Mouse (Mus musculus): ENCODE measurements around the gene Syngr3. TPM values are rescaled to one million over a fixed set of nuclear protein-coding genes. Genes with fewer than 3 reads are reported as not detected.
A peak's percentile ranks its signal among the peaks of the same experiment; 100 is the strongest.

The Syngr3 gene
- polyA plus RNA-seq, 1 experiment from 2014 or later, result 27.8 TPM

GRCm38 (mm10) chr17:24695326-24696010 is 5.7 kb upstream of the Syngr3 start:
- Histone ChIP-seq H3K4me2 (peak overlapping the region; percentile 78), H3K27me3 (peaks cover 8% of the 10 kb centered on the region), H3K9ac (peak overlapping the region; percentile 85), H3K36me3 (replicated peaks) (peaks cover 26% of the 10 kb centered on the region), H3K27ac (peak overlapping the region; percentile 90), H3K4me1 (peaks cover 35% of the 10 kb centered on the region), H3K9me3 (no peaks in the 10 kb centered on the region), H3K4me3 (replicated peaks) (peak overlapping the region; percentile 83)
- WGBS, result 7% methylated on average over 51 of the region's 51 CpGs
- ATAC-seq (ENCODE audit: low FRiP score), result peak; percentile 50

- Histone ChIP-seq H3K9ac (no peak overlapping the region), H3K4me2 (no peak overlapping the region), H3K9me3 (no peaks in the 10 kb centered on the region), H3K36me3 (replicated peaks) (peaks cover 15% of the 10 kb centered on the region), H3K4me3 (replicated peaks) (no peak overlapping the region), H3K27ac (no peak overlapping the region), H3K27me3 (peaks cover 38% of the 10 kb centered on the region), H3K4me1 (peaks cover 47% of the 10 kb centered on the region)
- ATAC-seq (ENCODE audit: low FRiP score), result no peak
- WGBS, result 85% methylated on average over 5 of the region's 5 CpGs
These were observed 2.6 kb upstream of the Syngr3 start for GRCm38 (mm10) chr17:24692385-24692784.

- H3K9ac ChIP-seq, result no peak overlapping the region; the same call in 1 of the 2 replicates
- no peak overlapping the region for H3K27ac ChIP-seq
- whole genome bisulfite sequencing, result 19% methylated on average over 23 of the region's 23 CpGs
- H3K4me1 ChIP-seq, result peaks cover 33% of the 10 kb centered on the region
- H3K4me3 ChIP-seq (replicated peaks), result peak overlapping the region; percentile 30
- no peak for ATAC-seq (ENCODE audit: low FRiP score)
- peak overlapping the region; percentile 52 for H3K4me2 ChIP-seq
- no peaks in the 10 kb centered on the region for H3K9me3 ChIP-seq
- H3K36me3 ChIP-seq (replicated peaks), result peaks cover 7% of the 10 kb centered on the region
- peaks cover 52% of the 10 kb centered on the region for H3K27me3 ChIP-seq
These were observed 2.2 kb downstream of the Syngr3 start for GRCm38 (mm10) chr17:24687599-24687998.

- Histone ChIP-seq H3K36me3 (replicated peaks) (peaks cover 7% of the 10 kb centered on the region), H3K4me1 (peaks cover 33% of the 10 kb centered on the region), H3K27ac (no peak overlapping the region), H3K4me3 (replicated peaks) (peak overlapping the region; percentile 30), H3K4me2 (peak overlapping the region; percentile 52), H3K9ac (no peak overlapping the region; the same call in 1 of the 2 replicates), H3K9me3 (no peaks in the 10 kb centered on the region), H3K27me3 (peaks cover 52% of the 10 kb centered on the region)
- WGBS, result 3% methylated on average over 25 of the region's 25 CpGs
- no peak for ATAC-seq (ENCODE audit: low FRiP score)
These were observed 2.6 kb downstream of the Syngr3 start for GRCm38 (mm10) chr17:24687146-24687595.

GRCm38 (mm10) chr17:24686514-24686913 is 3.2 kb downstream of the Syngr3 start:
- WGBS, result 23% methylated on average over 16 of the region's 16 CpGs
- no peak for ATAC-seq (ENCODE audit: low FRiP score)
- no peaks in the 10 kb centered on the region for H3K9me3 ChIP-seq
- peaks cover 33% of the 10 kb centered on the region for H3K4me1 ChIP-seq
- H3K4me2 ChIP-seq, result peak overlapping the region; percentile 27; the same call in 1 of the 2 replicates
- H3K27ac ChIP-seq, result no peak overlapping the region
- H3K36me3 ChIP-seq (replicated peaks), result peaks cover 11% of the 10 kb centered on the region
- H3K27me3 ChIP-seq, result peaks cover 52% of the 10 kb centered on the region
- H3K4me3 ChIP-seq (replicated peaks), result no peak overlapping the region
- no peak overlapping the region for H3K9ac ChIP-seq

- peaks cover 6% of the 10 kb centered on the region; the same call in 1 of the 2 replicates for H3K4me1 ChIP-seq
- H3K9ac ChIP-seq, result no peak overlapping the region
- no peak for ATAC-seq (ENCODE audit: low FRiP score)
- H3K27me3 ChIP-seq, result no peaks in the 10 kb centered on the region
- no peak overlapping the region for H3K27ac ChIP-seq
- 94% methylated on average over 24 of the region's 24 CpGs for WGBS
- no peak overlapping the region for H3K4me2 ChIP-seq
- H3K9me3 ChIP-seq, result no peaks in the 10 kb centered on the region
- H3K36me3 ChIP-seq (replicated peaks), result peaks cover 62% of the 10 kb centered on the region
- no peak overlapping the region for H3K4me3 ChIP-seq (replicated peaks)
These were observed 12.2 kb downstream of the Syngr3 start for GRCm38 (mm10) chr17:24677500-24678080.

- 94% methylated on average over 5 of the region's 5 CpGs for WGBS
These were observed 12.9 kb downstream of the Syngr3 start for GRCm38 (mm10) chr17:24676877-24677276.

GRCm38 (mm10) chr17:24676187-24676586 is 13.6 kb downstream of the Syngr3 start:
- H3K9me3 ChIP-seq, result no peaks in the 10 kb centered on the region
- ATAC-seq (ENCODE audit: low FRiP score), result peak; percentile 44; the same call in 1 of the 2 replicates
- H3K36me3 ChIP-seq (replicated peaks), result peaks cover 48% of the 10 kb centered on the region
- no peak overlapping the region for H3K9ac ChIP-seq
- H3K4me1 ChIP-seq, result peaks cover 20% of the 10 kb centered on the region
- no peak overlapping the region for H3K4me2 ChIP-seq
- no peaks in the 10 kb centered on the region for H3K27me3 ChIP-seq
- no peak overlapping the region for H3K4me3 ChIP-seq (replicated peaks)
- WGBS, result 51% methylated on average over 2 of the region's 2 CpGs
- H3K27ac ChIP-seq, result no peak overlapping the region

More at GRCm38 (mm10) chr17:24676877-24677276, 12.9 kb downstream of the Syngr3 start:
- Histone ChIP-seq H3K36me3 (replicated peaks) (peaks cover 55% of the 10 kb centered on the region), H3K9me3 (no peaks in the 10 kb centered on the region), H3K27me3 (no peaks in the 10 kb centered on the region), H3K4me3 (replicated peaks) (no peak overlapping the region), H3K27ac (no peak overlapping the region), H3K9ac (no peak overlapping the region), H3K4me2 (no peak overlapping the region), H3K4me1 (peaks cover 13% of the 10 kb centered on the region)
- no peak for ATAC-seq (ENCODE audit: low FRiP score)

- no peak for ATAC-seq (ENCODE audit: low FRiP score)
- Histone ChIP-seq H3K4me3 (replicated peaks) (no peak overlapping the region), H3K27ac (no peak overlapping the region), H3K9ac (0 out of 2 replicates have a peak overlapping the region, but pooled peaks have one; percentile 2), H3K4me1 (peaks cover 33% of the 10 kb centered on the region), H3K4me2 (no peak overlapping the region), H3K36me3 (replicated peaks) (peaks cover 29% of the 10 kb centered on the region), H3K9me3 (no peaks in the 10 kb centered on the region), H3K27me3 (no peaks in the 10 kb centered on the region)
- WGBS, result 93% methylated on average over 7 of the region's 7 CpGs
These were observed 15.5 kb downstream of the Syngr3 start for GRCm38 (mm10) chr17:24674277-24674676.

GRCm38 (mm10) chr17:24672141-24672540 is 17.6 kb downstream of the Syngr3 start:
- no peak overlapping the region for H3K4me2 ChIP-seq

GRCm38 (mm10) chr17:24671346-24671745 is 18.4 kb downstream of the Syngr3 start:
- H3K27ac ChIP-seq, result no peak overlapping the region
- H3K4me2 ChIP-seq, result peak overlapping the region; percentile 86
- H3K4me1 ChIP-seq, result peaks cover 38% of the 10 kb centered on the region
- no peak for ATAC-seq (ENCODE audit: low FRiP score)
- H3K9ac ChIP-seq, result peak overlapping the region; percentile 99
- no peaks in the 10 kb centered on the region for H3K27me3 ChIP-seq
- no peaks in the 10 kb centered on the region for H3K9me3 ChIP-seq
- no peaks in the 10 kb centered on the region; the same call in 1 of the 2 replicates for H3K36me3 ChIP-seq (replicated peaks)
- WGBS, result 78% methylated on average over 5 of the region's 5 CpGs
- H3K4me3 ChIP-seq (replicated peaks), result 0 out of 2 replicates have a peak overlapping the region, but pooled peaks have one; percentile 99

More at GRCm38 (mm10) chr17:24672141-24672540, 17.6 kb downstream of the Syngr3 start:
- H3K4me1 ChIP-seq, result peaks cover 38% of the 10 kb centered on the region
- H3K9ac ChIP-seq, result 0 out of 2 replicates have a peak overlapping the region, but pooled peaks have one; percentile 13
- ATAC-seq (ENCODE audit: low FRiP score), result no peak
- no peak overlapping the region for H3K4me3 ChIP-seq (replicated peaks)
- no peaks in the 10 kb centered on the region for H3K27me3 ChIP-seq
- H3K9me3 ChIP-seq, result no peaks in the 10 kb centered on the region
- peaks cover 7% of the 10 kb centered on the region for H3K36me3 ChIP-seq (replicated peaks)
- 36% methylated on average over 5 of the region's 5 CpGs for WGBS
- no peak overlapping the region for H3K27ac ChIP-seq

GRCm38 (mm10) chr17:24670246-24670844 is 19.4 kb downstream of the Syngr3 start:
- peak overlapping the region; percentile 85; the same call in 1 of the 2 replicates for H3K27ac ChIP-seq
- no peaks in the 10 kb centered on the region for H3K9me3 ChIP-seq
- no peak for ATAC-seq (ENCODE audit: low FRiP score)
- H3K4me1 ChIP-seq, result peaks cover 38% of the 10 kb centered on the region
- no peaks in the 10 kb centered on the region; the same call in 1 of the 2 replicates for H3K36me3 ChIP-seq (replicated peaks)
- H3K27me3 ChIP-seq, result peaks cover 4% of the 10 kb centered on the region; the same call in 1 of the 2 replicates
- WGBS, result 15% methylated on average over 8 of the region's 8 CpGs
- peak overlapping the region; percentile 86 for H3K4me2 ChIP-seq
- peak overlapping the region; percentile 99 for H3K9ac ChIP-seq
- peak overlapping the region; percentile 99 for H3K4me3 ChIP-seq (replicated peaks)

Measured in forebrain, embryonic 12.5 days (tissue).